Mouse (Mus musculus): ENCODE data around the gene Gm10309.
A peak's percentile ranks its signal among the peaks of the same experiment; 100 is the strongest.

The Gm10309 gene

GRCm38 (mm10) chr17:86523843-86524242 lies 18.8 kb upstream of the Gm10309 start:
- peak; percentile 1 for TF ChIP-seq GATA4 (IDR thresholded peaks at IDR 0.05; ENCODE audit: insufficient replicate concordance, low read length)

GRCm38 (mm10) chr17:86523374-86523773 lies 18.3 kb upstream of the Gm10309 start:
- TF ChIP-seq GATA4 (IDR thresholded peaks at IDR 0.05; ENCODE audit: insufficient replicate concordance, low read length) = peak; percentile 76

- no peak for TF ChIP-seq GATA4 (IDR thresholded peaks at IDR 0.05; ENCODE audit: insufficient replicate concordance, low read length)
Observed at GRCm38 (mm10) chr17:86522649-86523048, 17.6 kb upstream of the Gm10309 start.

- TF ChIP-seq GATA4 (IDR thresholded peaks at IDR 0.05; ENCODE audit: insufficient replicate concordance, low read length) = no peak
Observed at GRCm38 (mm10) chr17:86521252-86521651, 16.2 kb upstream of the Gm10309 start.

GRCm38 (mm10) chr17:86518604-86519003 lies 13.6 kb upstream of the Gm10309 start:
- no peak for TF ChIP-seq GATA4 (IDR thresholded peaks at IDR 0.05; ENCODE audit: insufficient replicate concordance, low read length)

GRCm38 (mm10) chr17:86516630-86517029 lies 11.6 kb upstream of the Gm10309 start:
- no peak for TF ChIP-seq GATA4 (IDR thresholded peaks at IDR 0.05; ENCODE audit: insufficient replicate concordance, low read length)

GRCm38 (mm10) chr17:86514974-86515620 lies 10.1 kb upstream of the Gm10309 start:
- peak; percentile 82 for TF ChIP-seq GATA4 (IDR thresholded peaks at IDR 0.05; ENCODE audit: insufficient replicate concordance, low read length)

GRCm38 (mm10) chr17:86509871-86510270 lies 4.8 kb upstream of the Gm10309 start:
- TF ChIP-seq GATA4 (IDR thresholded peaks at IDR 0.05; ENCODE audit: insufficient replicate concordance, low read length) = no peak

- no peak for TF ChIP-seq GATA4 (IDR thresholded peaks at IDR 0.05; ENCODE audit: insufficient replicate concordance, low read length)
Observed at GRCm38 (mm10) chr17:86508212-86508490, 3.1 kb upstream of the Gm10309 start.

GRCm38 (mm10) chr17:86507342-86508211 lies 2.5 kb upstream of the Gm10309 start:
- no peak for TF ChIP-seq GATA4 (IDR thresholded peaks at IDR 0.05; ENCODE audit: insufficient replicate concordance, low read length)

- no peak for TF ChIP-seq GATA4 (IDR thresholded peaks at IDR 0.05; ENCODE audit: insufficient replicate concordance, low read length)
Observed at GRCm38 (mm10) chr17:86506881-86507280, 1.8 kb upstream of the Gm10309 start.

- peak; percentile 93; the same call in 1 of the 2 replicates for TF ChIP-seq GATA4 (IDR thresholded peaks at IDR 0.05; ENCODE audit: insufficient replicate concordance, low read length)
Observed at GRCm38 (mm10) chr17:86503208-86503897, 1.7 kb downstream of the Gm10309 start.

- TF ChIP-seq GATA4 (IDR thresholded peaks at IDR 0.05; ENCODE audit: insufficient replicate concordance, low read length) = no peak
Observed at GRCm38 (mm10) chr17:86501393-86501792, 3.6 kb downstream of the Gm10309 start.

- no peak for TF ChIP-seq GATA4 (IDR thresholded peaks at IDR 0.05; ENCODE audit: insufficient replicate concordance, low read length)
Observed at GRCm38 (mm10) chr17:86499359-86500045, 5.5 kb downstream of the Gm10309 start.

GRCm38 (mm10) chr17:86497302-86497701 lies 7.7 kb downstream of the Gm10309 start:
- no peak for TF ChIP-seq GATA4 (IDR thresholded peaks at IDR 0.05; ENCODE audit: insufficient replicate concordance, low read length)
